Mouse (Mus musculus) lung, postnatal 14 days (tissue): Measurements from ENCODE around the gene Cdhr2.

Source experiments
- DNase-seq: peaks from one replicate; pipeline ENCODE4 v3.0.0; 2021

The Cdhr2 gene

GRCm38 (mm10) chr13:54753733-54754132, 52.5 kb downstream of the Cdhr2 start:
- DNase-seq = no peak

GRCm38 (mm10) chr13:54754169-54755080, 53.2 kb downstream of the Cdhr2 start:
- no peak for DNase-seq

- DNase-seq = no peak
These were observed 54.1 kb downstream of the Cdhr2 start for GRCm38 (mm10) chr13:54755201-54755830.

DNA sequence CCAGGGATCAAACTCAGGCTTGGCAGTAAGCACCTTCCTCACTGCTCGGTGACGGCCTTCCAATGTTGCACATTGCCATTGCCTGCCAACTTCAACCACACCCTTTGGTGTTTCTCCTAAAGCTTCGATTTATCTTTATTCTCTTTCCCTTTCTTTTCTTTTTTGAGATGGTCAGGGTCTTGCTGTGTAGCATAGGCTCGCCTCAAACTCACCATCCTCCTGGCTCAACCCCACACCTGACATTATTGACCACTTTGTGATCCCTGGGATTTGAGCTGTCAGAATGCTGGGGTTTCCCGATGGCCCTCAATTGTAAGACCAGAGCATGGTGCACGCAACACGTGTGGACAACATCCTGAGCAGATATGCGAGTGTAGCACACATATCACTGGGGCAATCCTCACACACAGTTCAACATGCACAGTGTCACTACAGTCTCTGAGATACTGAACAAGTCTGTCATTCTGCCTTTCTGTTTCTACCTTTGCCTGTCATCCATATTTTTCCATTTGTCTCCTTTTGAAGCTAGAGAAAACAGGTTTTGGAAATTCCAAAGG, 55.0 kb downstream of the Cdhr2 start:
- DNase-seq = no peak

DNA sequence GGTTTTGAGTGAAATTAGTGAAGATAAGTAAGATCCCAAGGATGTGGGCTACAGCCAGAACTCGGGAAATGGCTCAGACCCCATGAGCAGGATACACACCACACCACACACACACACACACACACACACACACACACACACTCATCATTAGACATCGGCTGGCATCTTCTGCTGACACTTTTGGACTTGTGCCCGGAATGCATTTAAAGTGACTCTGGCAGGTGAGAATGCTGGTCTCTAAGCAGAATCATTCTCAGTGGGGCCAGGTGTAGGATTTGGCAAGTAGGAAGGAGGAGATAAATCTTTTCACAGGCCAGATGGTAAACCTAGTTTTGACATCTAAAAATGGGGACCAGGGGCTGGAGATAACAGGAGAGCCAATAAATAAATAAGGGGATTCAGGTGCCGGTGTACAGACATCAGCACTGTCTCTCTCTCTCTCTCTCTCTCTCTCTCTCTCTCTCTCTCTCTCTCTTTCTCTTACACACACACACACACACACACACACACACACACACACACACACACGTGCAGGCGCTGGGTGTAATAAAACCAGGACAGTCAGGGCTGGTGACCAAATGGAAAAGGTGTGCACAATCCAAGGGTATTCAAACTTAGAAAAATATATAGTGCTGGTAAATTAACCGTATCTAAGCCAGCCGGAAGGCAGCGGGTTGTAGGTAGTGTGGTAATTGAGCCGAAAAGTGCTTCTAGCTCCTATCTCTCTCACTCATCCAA, 56.0 kb downstream of the Cdhr2 start:
- DNase-seq = no peak

DNA sequence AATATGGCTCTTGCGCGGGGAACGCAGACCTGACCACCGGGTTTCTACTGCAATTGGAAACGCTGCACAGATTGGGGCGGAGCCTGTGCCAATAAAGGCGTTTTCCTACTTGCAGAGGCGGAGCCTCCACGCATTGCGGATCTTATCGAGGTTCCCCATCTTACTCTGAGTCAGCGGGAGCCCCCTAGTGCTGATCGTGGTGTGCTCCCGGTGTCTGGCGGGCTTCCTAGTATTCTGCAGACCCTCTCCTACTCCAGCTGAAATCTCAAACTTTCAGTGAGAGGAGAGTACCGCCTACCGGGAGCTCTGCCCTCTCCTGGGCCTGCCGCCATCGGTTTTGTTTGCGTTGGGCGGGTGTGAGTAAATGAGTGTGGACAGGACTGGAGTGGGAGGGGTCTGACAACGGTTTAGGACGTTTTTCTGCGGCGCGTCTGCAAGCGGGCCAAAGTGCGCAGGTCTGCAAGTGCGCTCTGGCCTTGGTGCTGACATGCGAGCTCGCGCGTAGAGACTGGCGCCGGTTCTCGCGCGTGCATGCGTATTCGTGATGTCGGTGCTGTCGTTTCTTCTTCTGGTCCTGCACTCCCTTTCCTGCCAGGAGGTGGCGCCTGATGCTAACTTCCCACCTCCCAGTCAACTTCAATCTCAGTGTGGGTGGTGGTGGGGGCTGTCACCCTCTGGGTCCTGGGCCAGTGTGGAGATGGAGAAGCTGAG, 56.9 kb downstream of the Cdhr2 start:
- peak; percentile 69 for DNase-seq

DNA sequence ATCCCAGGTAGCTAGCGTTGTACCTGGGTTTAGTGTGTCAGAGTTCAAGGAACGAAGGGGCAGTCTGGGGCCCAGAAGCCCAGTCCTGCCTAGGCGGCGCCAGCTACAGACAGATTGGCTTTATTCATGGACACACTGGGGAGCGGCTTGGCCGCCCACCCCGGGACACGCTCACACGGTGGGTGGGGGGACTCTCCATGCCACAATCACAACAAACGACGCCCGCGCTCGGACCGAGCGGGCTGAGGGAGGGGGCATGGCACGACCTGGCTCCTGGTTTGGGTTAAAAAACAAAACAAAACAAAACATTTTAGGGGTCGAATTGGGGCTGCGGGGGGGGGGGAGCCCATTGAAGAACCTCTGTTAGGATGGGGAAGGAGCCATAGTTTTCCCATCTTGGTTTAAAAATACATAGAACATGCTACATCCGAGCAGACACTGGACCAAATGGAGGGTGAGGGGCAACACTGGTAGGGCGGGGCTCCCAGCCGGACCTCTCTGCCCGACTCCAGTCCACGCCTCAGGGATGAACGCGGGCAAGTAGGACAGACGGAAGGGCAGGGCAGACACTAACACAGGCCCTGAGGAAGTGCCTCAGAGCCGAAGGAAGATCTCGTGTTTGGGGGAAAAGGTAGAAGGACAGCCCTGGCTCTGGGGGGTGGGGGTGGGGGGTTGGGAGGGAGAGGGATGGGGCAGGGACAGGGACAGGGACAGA, 57.7 kb downstream of the Cdhr2 start:
- no peak for DNase-seq

GRCm38 (mm10) chr13:54759496-54759895, 58.2 kb downstream of the Cdhr2 start:
- no peak for DNase-seq

DNA sequence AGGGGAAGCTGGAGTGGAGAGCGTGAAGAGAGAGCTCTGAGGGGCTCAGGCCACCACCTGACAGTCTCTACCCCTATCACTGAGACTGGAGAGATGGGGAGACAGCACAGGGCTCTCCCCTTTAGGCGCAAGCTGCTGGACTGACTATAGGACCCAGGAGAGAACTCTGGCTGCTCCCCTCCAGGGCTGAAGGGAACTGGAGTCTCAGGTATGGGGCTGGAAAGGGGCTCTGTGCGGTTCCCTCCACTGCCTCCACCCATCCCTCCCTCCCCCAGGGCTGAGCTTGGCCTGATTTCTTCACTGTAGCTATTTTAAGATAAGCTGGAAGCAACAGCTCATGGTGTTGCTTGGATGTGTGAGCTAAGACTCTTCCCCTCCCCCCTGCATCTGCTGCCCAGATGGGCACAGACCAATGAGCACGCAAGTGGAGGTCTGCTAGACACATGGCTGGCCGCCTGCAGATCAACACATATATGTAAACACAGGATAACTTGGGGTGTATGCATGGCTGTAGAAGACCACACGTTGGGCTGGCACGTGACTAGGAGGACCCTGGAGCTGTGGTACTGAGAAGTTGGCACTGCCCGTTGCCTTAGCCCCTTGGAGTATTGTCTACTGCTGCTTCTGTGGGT, 59.0 kb downstream of the Cdhr2 start:
- no peak for DNase-seq

DNA sequence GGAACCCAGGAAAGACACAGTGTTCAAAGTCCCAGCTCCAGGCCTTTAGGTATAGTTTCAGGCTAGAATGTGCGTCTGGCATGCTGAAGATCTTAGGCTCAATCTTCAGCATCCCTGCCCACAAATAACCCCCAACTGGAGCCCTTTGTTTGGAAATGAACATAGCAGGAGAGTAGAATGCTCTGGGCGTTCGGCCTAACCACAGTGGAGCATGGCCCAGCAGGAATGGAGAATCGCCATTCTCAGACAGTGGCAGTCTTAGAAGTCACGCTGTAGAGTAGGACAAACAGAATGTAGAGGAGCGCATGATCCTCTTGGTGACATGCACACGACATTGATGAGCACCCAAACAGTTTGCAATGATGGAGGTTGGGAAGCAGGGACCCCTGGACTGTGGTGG, 59.6 kb downstream of the Cdhr2 start:
- no peak for DNase-seq

DNA sequence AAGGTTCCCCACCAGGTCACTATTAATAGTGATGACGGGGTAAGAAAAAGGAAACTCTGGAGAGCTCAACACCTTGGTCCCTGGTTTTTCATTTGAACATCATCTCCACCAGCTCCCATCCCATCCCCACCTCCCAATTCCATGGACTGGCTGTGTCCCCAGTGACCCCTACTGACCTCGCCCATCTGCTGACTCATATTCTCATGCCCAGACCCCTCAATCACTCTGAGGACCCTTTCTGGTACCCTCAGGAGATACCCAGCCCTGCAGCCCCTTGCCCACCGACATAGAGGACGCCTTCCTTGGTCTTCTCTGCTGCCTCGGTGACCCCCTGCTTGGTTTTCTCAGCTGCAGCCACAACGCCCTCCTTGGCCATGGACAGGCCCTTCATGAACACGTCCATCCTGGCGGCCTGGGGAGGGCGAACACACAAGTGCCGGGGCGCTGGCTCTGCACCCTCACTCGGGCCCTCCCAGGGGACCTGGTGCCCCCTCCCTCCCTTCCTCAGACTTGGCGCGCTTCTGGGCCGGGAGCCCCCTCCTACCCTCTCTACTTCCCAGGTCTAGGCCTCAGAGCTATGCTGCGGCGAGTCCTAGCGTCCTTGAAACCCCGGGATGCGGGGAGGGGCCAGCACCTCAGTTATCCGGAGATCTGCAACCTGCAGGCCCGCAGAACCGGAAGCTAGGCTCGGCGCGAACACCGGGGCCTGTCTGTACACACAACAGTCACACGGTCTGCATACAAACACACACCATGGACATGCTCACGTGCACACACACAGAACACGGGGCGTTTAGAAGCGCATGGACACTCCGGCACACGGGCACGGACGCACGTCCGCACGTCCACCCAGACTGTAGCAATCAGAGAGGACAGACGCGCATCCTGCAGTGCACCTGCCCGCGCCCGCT, 64.3 kb downstream of the Cdhr2 start:
- DNase-seq = no peak

GRCm38 (mm10) chr13:54766192-54766768, 65.0 kb downstream of the Cdhr2 start, which contains the start of gene Sncb:
Gene Sncb (minus strand): TSS chr13:54766595.
- DNase-seq = peak; percentile 42

DNA sequence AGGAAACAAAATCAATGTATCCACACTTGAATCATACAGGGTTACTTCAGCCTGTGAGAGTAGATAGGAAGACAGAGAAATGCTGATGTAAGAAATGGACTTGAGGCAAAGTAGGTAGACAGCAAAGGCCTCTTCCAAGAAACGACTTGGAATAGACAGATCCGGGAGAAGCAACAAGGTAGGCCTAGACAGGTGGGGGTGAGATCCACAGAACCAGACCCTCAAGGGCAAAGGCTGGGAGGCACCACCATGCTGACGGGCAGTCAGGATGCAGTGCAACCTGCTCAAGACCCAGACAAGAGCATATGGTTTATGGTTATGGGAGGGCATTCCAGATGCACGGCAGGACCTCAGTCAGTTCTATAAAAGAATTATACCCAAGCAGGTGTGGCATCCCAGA, 65.8 kb downstream of the Cdhr2 start:
- no peak for DNase-seq

GRCm38 (mm10) chr13:54780592-54780991, 79.3 kb downstream of the Cdhr2 start:
- peak; percentile 50 for DNase-seq

DNA sequence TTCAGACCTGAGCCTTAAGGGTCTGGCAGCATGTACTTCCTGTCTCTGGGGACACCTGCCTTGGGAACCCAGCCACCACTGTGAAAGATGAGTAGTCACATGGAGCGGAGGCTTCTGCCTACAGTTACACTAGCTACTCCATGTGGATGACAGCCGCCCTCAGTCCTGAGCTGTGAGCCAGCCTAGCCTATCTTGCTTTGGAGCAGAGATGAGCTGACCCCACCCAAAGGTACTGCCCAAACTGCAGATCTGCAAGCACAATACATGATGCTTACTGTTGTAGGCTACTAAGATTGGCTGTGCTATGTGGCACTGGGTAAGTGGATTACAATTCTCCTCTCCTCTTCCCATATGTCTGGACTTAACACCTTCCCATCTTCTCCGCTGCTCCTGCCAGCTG, 79.8 kb downstream of the Cdhr2 start:
- DNase-seq = no peak

DNA sequence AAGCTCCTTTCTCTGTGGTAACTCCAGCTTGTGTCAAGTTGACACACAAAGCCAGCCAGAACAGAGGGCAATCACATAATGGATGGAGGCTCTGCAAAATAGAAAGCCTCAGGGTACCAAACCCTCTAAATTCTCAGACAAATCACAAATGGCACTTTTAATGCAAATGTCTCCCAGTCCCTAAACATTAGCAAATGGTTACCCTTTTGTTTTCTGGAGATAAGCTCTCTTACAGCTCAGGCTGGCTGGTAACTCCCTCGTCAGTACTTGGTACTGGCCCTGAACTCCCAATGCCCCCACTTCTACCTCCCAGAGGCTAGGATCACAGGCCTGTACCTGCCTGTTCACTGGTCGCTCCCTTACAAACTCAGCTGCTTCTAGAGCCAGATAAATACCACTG, 82.0 kb downstream of the Cdhr2 start:
- no peak for DNase-seq

DNA sequence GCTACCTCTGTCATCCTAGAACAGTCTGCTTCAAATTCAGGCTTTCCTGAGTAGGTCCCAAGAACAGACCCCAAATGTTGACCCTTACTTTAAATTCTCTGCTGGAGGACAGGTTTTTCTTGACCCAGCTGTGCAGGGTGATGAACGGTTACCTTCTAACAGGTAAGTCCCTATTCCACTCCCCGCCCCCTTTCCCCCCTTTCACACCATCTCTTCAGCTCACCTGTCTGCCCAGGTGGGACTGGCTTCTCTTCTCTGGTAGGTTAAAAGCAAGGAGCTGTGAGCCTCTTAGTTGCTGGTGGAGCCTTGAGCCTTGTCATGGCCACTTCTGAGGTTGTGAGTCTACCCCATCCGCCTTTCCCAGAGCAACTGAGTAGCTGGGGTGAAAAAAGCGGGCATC, 82.4 kb downstream of the Cdhr2 start, which contains the start of gene Eif4e1b:
Gene Eif4e1b, plus strand, starts transcription at position 301 of the 400 bp plus-strand sequence.
- DNase-seq = no peak
